Mouse (Mus musculus) limb, embryonic 14.5 days (tissue): ENCODE data around the gene Rpl11. TPM values are rescaled to one million over a fixed set of nuclear protein-coding genes. Genes with fewer than 3 reads are reported as not detected.
A peak's percentile ranks its signal among the peaks of the same experiment; 100 is the strongest.

Experiments used
- ATAC-seq: fragments of 200-750 bp; cut with Nextera tagmentation; 2 replicates; pipeline ENCODE4 v1.8.0; 2017; ENCODE audit warnings: low read depth, moderate number of reproducible peaks, moderate TSS enrichment; ENCODE audit not compliant: low FRiP score
- DNase-seq: peaks from one replicate; pipeline ENCODE4 v3.0.0-alpha.2; 2015; ENCODE audit warnings: low spot score
- H3K27ac ChIP-seq: fragments of 300-500 bp; sonication (generic); replicated peaks from 2 replicates; pipeline ENCODE4 v1.5.1; 2014; ENCODE audit warnings: low read depth, mild to moderate bottlenecking, low read length, moderate library complexity, mixed read lengths
- H3K27me3 ChIP-seq: fragments of 300-500 bp; sonication (generic); 2 replicates; pipeline ENCODE4 v1.6.1; 2014; ENCODE audit warnings: low read length, mixed read lengths; ENCODE audit not compliant: control insufficient read depth, insufficient read depth
- H3K36me3 ChIP-seq: fragments of 300-500 bp; sonication (generic); 2 replicates; pipeline ENCODE4 v1.6.1; 2014; ENCODE audit warnings: mild to moderate bottlenecking, low read length, moderate library complexity, mixed read lengths; ENCODE audit not compliant: control insufficient read depth, insufficient read depth
- H3K4me1 ChIP-seq: fragments of 300-500 bp; sonication (generic); 2 replicates; pipeline ENCODE4 v1.6.1; 2014; ENCODE audit warnings: antibody characterized with exemption, low read length, mixed read lengths; ENCODE audit not compliant: control insufficient read depth, insufficient read depth
- H3K4me2 ChIP-seq: fragments of 300-500 bp; sonication (generic); replicated peaks from 2 replicates; pipeline ENCODE4 v1.6.1; 2014; ENCODE audit warnings: low read depth, mild to moderate bottlenecking, low read length, moderate library complexity; ENCODE audit not compliant: severe bottlenecking
- H3K4me3 ChIP-seq: fragments of 300-500 bp; sonication (generic); replicated peaks from 2 replicates; pipeline ENCODE4 v1.5.1; 2014; ENCODE audit warnings: low read length
- H3K9ac ChIP-seq: fragments of 300-500 bp; sonication (generic); 2 replicates; pipeline ENCODE4 v1.6.1; 2014; ENCODE audit warnings: mild to moderate bottlenecking, low read depth, low read length, moderate library complexity; ENCODE audit not compliant: severe bottlenecking
- H3K9me3 ChIP-seq: fragments of 300-500 bp; sonication (generic); 2 replicates; pipeline ENCODE4 v1.6.1; 2016; ENCODE audit warnings: low read length; ENCODE audit not compliant: control insufficient read depth
- POLR2A ChIP-seq: fragments of 200-500 bp; IDR thresholded peaks from 2 replicates; pipeline ENCODE4 v1.8.0; 2012; ENCODE audit warnings: inconsistent platforms, mild to moderate bottlenecking, moderate library complexity, borderline replicate concordance; ENCODE audit not compliant: insufficient read depth, insufficient read length; ENCODE audit errors: extremely low read depth
- WGBS: fragments of 180-500 bp; shearing (Covaris S2); extraction: QIAGEN DNeasy Blood & Tissue Kit; methylation state at CpG from one replicate; pipeline ENCODE4 v1.1.7; 2014; 5-methylcytosine and 5-hydroxymethylcytosine counted together
- polyA plus RNA-seq, 2 experiments: library from polyadenylated mRNA; depleted of rRNA in 1 of 2; stranded (reverse) in 1 of 2; unstranded in 1 of 2; fragments of >200 nt; fragmentation: Nextera tagmentation in 1 of 2; extraction: Ambion mirVana in 1 of 2; gene quantifications; 2 replicates each; pipeline versions ENCODE4 v1.2.1 to v1.2.3; 2012 to 2014

Gene Rpl11
- polyA plus RNA-seq, 2 experiments = 591 to 1,343 TPM

DNA sequence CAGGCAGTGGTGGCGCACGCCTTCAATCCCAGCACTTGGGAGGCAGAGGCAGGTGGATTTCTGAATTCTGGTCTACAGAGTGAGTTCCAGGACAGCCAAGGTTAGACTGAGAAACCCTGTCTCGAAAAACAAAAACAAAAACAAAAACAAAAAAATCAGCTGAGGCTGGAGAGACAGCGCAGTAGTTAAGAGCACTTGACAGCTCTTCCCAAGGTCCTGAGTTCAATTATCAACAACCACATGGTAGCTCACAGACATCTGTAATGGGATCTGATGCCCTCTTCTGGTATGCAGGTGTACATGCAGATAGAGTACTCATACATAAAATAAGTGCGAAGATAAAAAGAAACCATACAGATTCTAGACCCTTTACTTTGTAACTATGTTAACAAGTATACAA is 615 bp upstream of the Rpl11 start:
- no peaks in the 10 kb centered on the region for H3K9me3 ChIP-seq
- no peak overlapping the region for H3K27ac ChIP-seq
- peaks cover 34% of the 10 kb centered on the region for H3K36me3 ChIP-seq
- no peak overlapping the region for H3K4me2 ChIP-seq
- no peak for TF ChIP-seq POLR2A
- no peak overlapping the region for H3K4me3 ChIP-seq
- peaks cover 10% of the 10 kb centered on the region for H3K4me1 ChIP-seq
- ATAC-seq (no peak), DNase-seq (no peak)
- 71% methylated on average over 5 of the region's 5 CpGs for WGBS
- no peaks in the 10 kb centered on the region for H3K27me3 ChIP-seq
- H3K9ac ChIP-seq = no peak overlapping the region

DNA sequence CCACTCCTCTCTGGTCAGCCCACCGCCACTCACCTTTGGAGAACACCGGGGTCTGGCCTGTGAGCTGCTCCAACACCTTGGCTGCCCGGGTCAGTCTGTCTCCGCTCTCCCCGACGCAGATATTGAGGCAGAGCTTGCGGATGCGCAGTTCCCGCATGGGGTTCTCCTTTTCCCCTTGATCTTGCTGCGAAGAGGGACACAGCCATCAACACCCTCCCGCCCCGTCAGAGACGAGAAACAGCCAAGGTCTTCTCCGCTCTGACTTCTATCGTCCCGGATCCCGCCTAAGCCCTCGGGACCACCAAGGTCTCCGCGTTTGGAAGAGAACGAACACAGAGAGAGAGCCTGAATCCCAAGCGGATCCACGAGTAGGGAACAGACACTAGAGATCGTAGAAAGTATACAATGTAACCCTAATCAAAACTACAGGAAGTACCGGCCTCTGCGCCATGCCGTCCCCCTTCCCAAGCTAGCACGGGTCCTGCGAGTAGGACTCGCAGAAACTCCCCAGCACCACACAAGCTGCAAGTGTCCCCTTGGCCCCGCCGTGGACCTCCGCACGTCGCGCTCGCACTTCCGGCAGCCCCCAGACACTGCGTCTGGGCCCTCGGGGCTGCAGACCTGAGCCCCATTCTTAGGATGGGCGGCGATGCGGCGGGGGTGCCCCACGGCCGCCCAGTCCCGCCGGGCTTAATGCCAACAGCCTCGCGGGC is 538 bp downstream of the Rpl11 start:
- 2% methylated on average over 49 of the region's 50 CpGs for WGBS
- no peaks in the 10 kb centered on the region for H3K27me3 ChIP-seq
- peak overlapping the region; percentile 96 for H3K4me3 ChIP-seq

DNA sequence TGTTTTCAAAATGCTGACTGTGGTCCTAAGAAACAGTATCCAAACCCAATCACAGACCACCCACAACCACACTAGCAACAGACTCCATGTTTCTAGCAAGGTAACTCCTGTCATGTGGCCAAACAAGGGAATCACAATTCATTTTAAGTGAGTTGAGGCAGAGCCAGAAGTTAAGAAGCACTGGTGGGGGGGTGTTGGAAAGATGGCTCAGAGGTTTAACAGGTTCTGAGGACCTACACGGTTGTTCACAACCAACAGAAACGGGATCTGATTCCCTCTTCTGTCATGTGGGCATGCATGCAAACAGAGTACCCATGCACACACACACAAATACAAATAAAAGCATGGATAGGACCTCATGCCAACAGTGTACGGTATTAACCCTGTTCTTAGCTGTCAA is 1.2 kb downstream of the Rpl11 start:
- Histone ChIP-seq H3K4me2 (peak overlapping the region; percentile 90), H3K9ac (peak overlapping the region; percentile 97), H3K4me1 (peaks cover 10% of the 10 kb centered on the region), H3K27ac (no peak overlapping the region), H3K4me3 (peak overlapping the region; percentile 96), H3K9me3 (no peaks in the 10 kb centered on the region), H3K36me3 (peaks cover 50% of the 10 kb centered on the region), H3K27me3 (no peaks in the 10 kb centered on the region)
- ATAC-seq (no peak), DNase-seq (no peak)
- no peak for TF ChIP-seq POLR2A
- 7% methylated on average over 3 of the region's 3 CpGs for WGBS

More for the DNA sequence above, 538 bp downstream of the Rpl11 start:
- Histone ChIP-seq H3K27ac (peak overlapping the region; percentile 89), H3K9ac (peak overlapping the region; percentile 97), H3K4me1 (peaks cover 10% of the 10 kb centered on the region), H3K36me3 (peaks cover 44% of the 10 kb centered on the region), H3K9me3 (no peaks in the 10 kb centered on the region), H3K4me2 (peak overlapping the region; percentile 90)
- ATAC-seq (peak; percentile 76), DNase-seq (no peak)
- no peak for TF ChIP-seq POLR2A

DNA sequence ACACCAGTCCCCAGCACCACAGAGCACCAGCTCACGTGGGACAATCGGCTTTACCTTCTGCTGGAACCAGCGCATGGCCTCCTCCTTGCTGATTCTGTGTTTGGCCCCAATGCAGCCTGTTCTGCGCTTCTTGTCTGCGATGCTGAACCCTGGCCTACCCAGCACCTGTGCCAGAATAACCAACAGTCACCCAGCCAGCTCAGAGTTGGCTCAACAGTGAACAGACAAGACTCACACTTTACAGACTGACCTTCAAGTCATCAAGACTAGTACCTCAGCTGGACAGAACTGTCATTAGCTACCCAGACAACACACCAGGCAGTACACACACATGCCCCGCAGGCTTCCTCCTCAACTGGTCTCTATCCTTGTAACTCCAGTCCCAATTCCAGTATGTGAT is 3.0 kb downstream of the Rpl11 start:
- Histone ChIP-seq H3K4me3 (no peak overlapping the region), H3K9me3 (no peaks in the 10 kb centered on the region), H3K27me3 (no peaks in the 10 kb centered on the region), H3K36me3 (peaks cover 64% of the 10 kb centered on the region), H3K27ac (no peak overlapping the region), H3K4me1 (peaks cover 10% of the 10 kb centered on the region), H3K9ac (no peak overlapping the region), H3K4me2 (no peak overlapping the region)
- no peak for TF ChIP-seq POLR2A
- ATAC-seq (no peak), DNase-seq (no peak)
- WGBS = 95% methylated on average over 6 of the region's 6 CpGs

DNA sequence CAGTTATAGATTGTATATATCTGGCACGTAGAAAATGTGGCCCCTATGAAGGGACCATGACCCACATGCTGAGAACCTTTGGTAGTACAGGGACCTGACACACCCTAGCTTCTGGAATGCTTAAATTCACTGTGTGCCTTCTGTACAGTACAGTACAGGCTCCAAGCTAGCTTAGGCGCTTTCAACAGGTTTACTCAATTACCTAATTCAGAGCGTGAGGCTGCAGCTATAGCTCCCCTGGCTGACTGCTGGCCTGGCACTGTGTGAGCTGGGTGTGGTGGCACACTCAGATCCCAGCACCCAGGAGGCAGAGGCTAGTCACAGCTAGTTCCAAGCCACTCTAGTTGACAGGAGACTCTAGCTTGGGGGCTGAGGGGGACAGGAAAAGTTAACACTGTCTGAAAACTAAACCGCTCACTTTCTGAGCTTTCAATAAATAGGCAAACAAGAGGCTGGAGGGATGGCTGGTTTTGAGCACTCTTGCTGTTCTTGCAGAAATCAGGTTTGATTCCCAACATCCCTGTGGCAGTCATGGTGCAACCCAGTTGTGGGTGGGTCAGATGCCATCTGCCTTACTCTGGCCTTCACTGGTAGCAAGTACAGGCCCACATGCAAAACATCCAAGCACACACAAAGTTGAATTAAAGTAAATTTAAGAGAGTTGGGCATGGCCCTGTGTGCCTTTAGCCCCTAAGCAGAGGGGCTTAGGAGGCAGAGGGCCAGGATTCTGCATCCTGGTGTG is 4.8 kb downstream of the Rpl11 start:
- Histone ChIP-seq H3K4me2 (no peak overlapping the region), H3K9ac (no peak overlapping the region), H3K36me3 (peaks cover 67% of the 10 kb centered on the region), H3K4me1 (peaks cover 10% of the 10 kb centered on the region), H3K9me3 (no peaks in the 10 kb centered on the region), H3K27me3 (no peaks in the 10 kb centered on the region), H3K4me3 (no peak overlapping the region), H3K27ac (no peak overlapping the region)
- DNase-seq (no peak), ATAC-seq (no peak)
- WGBS = 67% methylated on average over 4 of the region's 4 CpGs
- TF ChIP-seq POLR2A = no peak
